Mouse (Mus musculus) ovary, postnatal 10 days (tissue): ENCODE measurements around the gene Arhgap29.

Source experiments
- DNase-seq: peaks from one replicate; pipeline ENCODE4 v3.0.0; 2022; ENCODE audit warnings: low spot score

Gene Arhgap29

GRCm38 (mm10) chr3:122009818-122010217 lies 57.5 kb downstream of the Arhgap29 start:
- DNase-seq: no peak

- DNase-seq: no peak
Observed at GRCm38 (mm10) chr3:122010292-122010691, 58.0 kb downstream of the Arhgap29 start.

- DNase-seq: no peak
Observed at GRCm38 (mm10) chr3:122012464-122012863, 60.1 kb downstream of the Arhgap29 start.

- DNase-seq: no peak
Observed at GRCm38 (mm10) chr3:122018421-122018820, 66.1 kb downstream of the Arhgap29 start.

GRCm38 (mm10) chr3:122019159-122019558 lies 66.8 kb downstream of the Arhgap29 start:
- DNase-seq: no peak

GRCm38 (mm10) chr3:122021029-122021652 lies 68.8 kb downstream of the Arhgap29 start:
- no peak for DNase-seq

GRCm38 (mm10) chr3:122022355-122022754 lies 70.0 kb downstream of the Arhgap29 start:
- no peak for DNase-seq

- DNase-seq: no peak
Observed at GRCm38 (mm10) chr3:122026676-122027075, 74.3 kb downstream of the Arhgap29 start.

GRCm38 (mm10) chr3:122027776-122028175 lies 75.4 kb downstream of the Arhgap29 start:
- no peak for DNase-seq

- DNase-seq: no peak
Observed at GRCm38 (mm10) chr3:122033248-122033837, 81.0 kb downstream of the Arhgap29 start.

GRCm38 (mm10) chr3:122034240-122034639 lies 81.9 kb downstream of the Arhgap29 start:
- no peak for DNase-seq

- DNase-seq: no peak
Observed at GRCm38 (mm10) chr3:122035092-122035491, 82.8 kb downstream of the Arhgap29 start.

- no peak for DNase-seq
Observed at GRCm38 (mm10) chr3:122040522-122040921, 88.2 kb downstream of the Arhgap29 start.

- no peak for DNase-seq
Observed at GRCm38 (mm10) chr3:122043102-122043501, 90.8 kb downstream of the Arhgap29 start.

- no peak for DNase-seq
Observed at GRCm38 (mm10) chr3:122043799-122044547, 91.6 kb downstream of the Arhgap29 start, which contains the start of gene Abca4. Abca4 (plus strand) TSS chr3:122044443.

- DNase-seq: no peak
Observed at GRCm38 (mm10) chr3:122046187-122046620, 93.9 kb downstream of the Arhgap29 start.

GRCm38 (mm10) chr3:122047402-122047801 lies 95.1 kb downstream of the Arhgap29 start:
- no peak for DNase-seq

GRCm38 (mm10) chr3:122047921-122048861 lies 95.8 kb downstream of the Arhgap29 start:
- peak; percentile 50 for DNase-seq

- no peak for DNase-seq
Observed at GRCm38 (mm10) chr3:122049158-122049557, 96.8 kb downstream of the Arhgap29 start.

GRCm38 (mm10) chr3:122058439-122059198 lies 106.3 kb downstream of the Arhgap29 start:
- no peak for DNase-seq

GRCm38 (mm10) chr3:122062586-122062985 lies 110.2 kb downstream of the Arhgap29 start:
- DNase-seq: no peak
